Mouse (Mus musculus) G1E (cell line): ENCODE measurements around the gene Asic2.

Experiments used
- CTCF ChIP-seq: IDR thresholded peaks from 2 replicates; pipeline ENCODE4 v1.5.1; 2012; ENCODE audit warnings: low read depth, low read length, inconsistent platforms, mixed read lengths
- GATA1 ChIP-seq: IDR thresholded peaks from 2 replicates; pipeline ENCODE4 v1.6.1; 2012; ENCODE audit warnings: borderline replicate concordance, low read length, inconsistent platforms, mixed read lengths
- GATA2 ChIP-seq: IDR thresholded peaks from 2 replicates; pipeline ENCODE4 v1.6.1; 2012; ENCODE audit warnings: low read depth, low read length, inconsistent platforms, borderline replicate concordance
- TAL1 ChIP-seq: conservative IDR thresholded peaks from 2 replicates; pipeline ENCODE4 v1.6.1; 2012; ENCODE audit warnings: low read depth, low read length, inconsistent platforms, mixed read lengths

DNA sequence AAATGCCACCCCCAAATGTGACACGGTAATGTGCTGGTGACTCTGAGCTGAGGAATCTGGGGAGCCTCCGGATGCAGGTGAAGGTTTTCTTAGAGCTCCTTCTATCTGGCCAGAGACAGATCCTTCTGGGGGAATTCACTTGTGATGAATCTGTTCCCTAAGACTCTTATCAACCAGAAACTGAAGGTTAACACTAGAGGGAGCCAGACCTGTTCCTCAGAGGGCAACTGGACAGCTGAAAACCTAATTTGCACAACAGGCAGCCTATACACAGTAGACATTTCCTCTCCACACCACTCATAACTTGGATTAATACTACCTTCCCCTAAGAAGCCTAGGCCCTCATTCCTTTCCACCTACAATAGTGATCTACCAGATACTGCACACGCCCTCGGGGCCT, 377.3 kb downstream of the Asic2 start:
- no peak for TF ChIP-seq GATA1
- TF ChIP-seq CTCF: no peak
- TF ChIP-seq TAL1: no peak
- TF ChIP-seq GATA2: no peak
